Mouse (Mus musculus) layer of hippocampus, adult 18-20 months (tissue): Measurements from ENCODE around the gene Ikzf3. TPM values are rescaled to one million over a fixed set of nuclear protein-coding genes. Genes with fewer than 3 reads are reported as not detected.

Source experiments
- total RNA-seq, 2 experiments: library from RNA; stranded (reverse); gene quantifications; 2 replicates each; pipeline ENCODE4 v1.2.3; 2021

Gene Ikzf3
- total RNA-seq, 2 experiments from 2014 or later = not detected

Other genes starting within 250 kb of the Ikzf3 start
- 100 to 1,000 TPM; 158 to 159 TPM for gene Neurod2, start 216.4 kb downstream of the Ikzf3 start, total RNA-seq
- gene Ppp1r1b, start 197.6 kb downstream of the Ikzf3 start, total RNA-seq = 10 to 100 TPM; 59.9 to 65.4 TPM
- 10 to 100 TPM; 35.3 to 36.7 TPM for gene Stard3, start 187.7 kb downstream of the Ikzf3 start, total RNA-seq
- under 1 TPM; 0.92 to 0.96 TPM for gene Tcap, start 162.2 kb downstream of the Ikzf3 start, total RNA-seq
- gene Pnmt, start 159.6 kb downstream of the Ikzf3 start, total RNA-seq = under 1 TPM in 1 of 2 experiments, not detected in 1; 0.37 TPM
- 1 to 10 TPM; 8.7 to 9.1 TPM for gene Pgap3, start 145.5 kb downstream of the Ikzf3 start, total RNA-seq
- gene Erbb2, start 133.6 kb downstream of the Ikzf3 start, total RNA-seq = 1 to 10 TPM; 1.4 to 1.9 TPM
- 10 to 100 TPM; 83.0 to 95.4 TPM for gene Mien1, start 107.0 kb downstream of the Ikzf3 start, total RNA-seq
- 1 to 10 TPM; 1.2 to 2.1 TPM for gene Grb7, start 99.6 kb downstream of the Ikzf3 start, total RNA-seq
- not detected for gene Zpbp2, start 5.1 kb upstream of the Ikzf3 start, total RNA-seq
- 10 to 100 TPM; 59.2 to 60.6 TPM for gene Ormdl3, start 41.3 kb upstream of the Ikzf3 start, total RNA-seq
- not detected for gene Lrrc3c, start 52.3 kb upstream of the Ikzf3 start, total RNA-seq
- 10 to 100 TPM; 11.6 to 11.8 TPM for gene Gm12355, start 79.6 kb upstream of the Ikzf3 start, total RNA-seq
- not detected for gene Gsdma3, start 80.3 kb upstream of the Ikzf3 start, total RNA-seq
- not detected for gene Gsdma2, start 100.7 kb upstream of the Ikzf3 start, total RNA-seq
- gene Gsdma, start 118.3 kb upstream of the Ikzf3 start, total RNA-seq = not detected
- gene Psmd3, start 136.5 kb upstream of the Ikzf3 start, total RNA-seq = 100 to 1,000 TPM; 126 to 131 TPM
- not detected for gene Csf3, start 155.2 kb upstream of the Ikzf3 start, total RNA-seq
- 100 to 1,000 TPM; 126 TPM for gene Med24, start 183.4 kb upstream of the Ikzf3 start, total RNA-seq
- gene Thra, start 194.6 kb upstream of the Ikzf3 start, total RNA-seq = 1,000 to 10,000 TPM; 1,110 to 1,111 TPM
- gene Nr1d1, start 229.3 kb upstream of the Ikzf3 start, total RNA-seq = 10 to 100 TPM; 66.6 to 84.3 TPM
- gene Msl1, start 249.5 kb upstream of the Ikzf3 start, total RNA-seq = 100 to 1,000 TPM; 178 to 183 TPM